Mouse (Mus musculus) layer of hippocampus, postnatal 25 days (tissue): ENCODE results near the gene Pde4d. TPM values are rescaled to one million over a fixed set of nuclear protein-coding genes. Genes with fewer than 3 reads are reported as not detected.

Source experiments
- DNase-seq, 2 experiments: peaks; one replicate each; pipeline ENCODE4 v3.0.0; 2022; ENCODE audit warnings: mixed read lengths in 2 of 2, low spot score in 1 of 2; ENCODE audit errors: extremely low spot score in 1 of 2
- total RNA-seq, 2 experiments: library from RNA; stranded (reverse); gene quantifications; 2 replicates each; pipeline ENCODE4 v1.2.3; 2021

Gene Pde4d
- total RNA-seq, 2 experiments from 2014 or later = 65.3 to 69.6 TPM

DNA sequence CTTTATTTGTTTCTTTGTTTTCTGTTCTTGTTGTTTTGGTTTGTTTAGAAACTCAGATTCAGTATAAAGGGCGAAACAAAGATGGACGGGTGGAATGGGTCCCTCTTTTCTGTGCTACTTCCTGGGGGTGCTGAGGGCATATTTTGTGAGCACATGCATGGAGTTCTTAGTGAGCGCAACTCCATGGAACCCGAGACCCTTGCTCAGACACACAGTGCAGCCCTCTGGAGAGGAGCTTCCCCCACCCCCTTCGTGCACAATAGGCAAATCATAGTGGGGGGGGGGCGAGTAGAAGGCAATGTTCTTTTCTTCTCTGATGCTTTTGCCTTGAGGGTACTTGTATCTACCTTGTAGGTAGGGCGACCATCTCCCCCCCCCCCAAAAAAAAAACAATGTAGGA lies 1325.0 kb downstream of the Pde4d start:
- DNase-seq = no peak

DNA sequence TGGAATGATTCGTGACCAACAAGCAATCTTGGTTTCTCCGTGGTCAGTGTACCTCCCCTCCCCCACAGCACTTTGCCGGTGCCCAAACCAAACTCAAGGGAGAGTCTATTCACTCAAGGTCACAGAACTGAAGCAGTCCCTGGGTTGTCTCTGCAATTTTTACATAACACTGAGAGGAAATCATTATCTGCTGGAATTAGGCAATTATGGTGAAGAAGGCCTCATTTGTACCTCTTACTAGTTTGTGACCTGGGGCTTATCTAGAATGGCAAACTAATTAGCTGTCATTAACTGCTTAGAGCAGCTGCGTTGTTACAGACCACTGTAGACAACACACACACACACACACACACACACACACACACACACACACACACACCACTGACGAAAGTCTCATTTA lies 1325.4 kb downstream of the Pde4d start:
- DNase-seq = no peak

DNA sequence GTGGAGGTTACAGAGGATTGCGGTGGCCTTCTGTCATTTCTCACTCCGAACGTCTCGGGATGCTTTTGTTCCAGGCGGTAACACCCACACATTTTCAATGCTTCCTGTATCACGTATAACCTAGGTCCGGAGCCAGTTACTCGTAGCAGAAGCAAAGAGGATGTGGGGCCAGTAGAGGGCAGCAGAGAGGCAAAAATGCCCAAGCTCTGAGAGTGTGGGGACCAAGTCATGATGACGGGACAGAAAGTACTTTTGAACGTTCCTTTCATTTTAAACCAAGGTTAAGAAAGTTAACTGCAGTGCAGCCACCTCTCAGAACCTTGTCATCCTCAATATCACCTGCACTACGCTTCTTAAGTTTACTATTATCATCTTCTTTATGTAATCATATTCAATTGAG lies 1326.4 kb downstream of the Pde4d start:
- DNase-seq = peak; percentile 85 to 98

DNA sequence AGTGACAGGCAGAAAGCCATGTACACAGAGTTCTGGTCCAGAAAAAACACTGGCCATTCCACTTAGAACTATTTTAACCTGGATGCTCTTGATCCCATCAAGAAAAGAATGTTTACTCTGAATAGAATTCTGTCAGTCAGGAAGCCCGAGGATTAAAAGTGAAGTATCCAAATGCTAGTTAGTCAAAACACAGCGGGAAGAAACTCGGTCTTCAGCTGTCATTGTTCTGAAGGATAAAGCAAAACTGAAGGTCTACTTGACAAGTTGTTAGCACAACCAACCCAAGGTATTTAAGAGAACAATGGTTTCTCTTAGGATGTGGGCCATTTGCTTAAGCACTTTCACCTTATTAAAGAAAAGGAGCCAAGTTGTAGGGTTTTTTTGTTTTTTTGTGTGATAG lies 1327.2 kb downstream of the Pde4d start:
- DNase-seq = no peak

DNA sequence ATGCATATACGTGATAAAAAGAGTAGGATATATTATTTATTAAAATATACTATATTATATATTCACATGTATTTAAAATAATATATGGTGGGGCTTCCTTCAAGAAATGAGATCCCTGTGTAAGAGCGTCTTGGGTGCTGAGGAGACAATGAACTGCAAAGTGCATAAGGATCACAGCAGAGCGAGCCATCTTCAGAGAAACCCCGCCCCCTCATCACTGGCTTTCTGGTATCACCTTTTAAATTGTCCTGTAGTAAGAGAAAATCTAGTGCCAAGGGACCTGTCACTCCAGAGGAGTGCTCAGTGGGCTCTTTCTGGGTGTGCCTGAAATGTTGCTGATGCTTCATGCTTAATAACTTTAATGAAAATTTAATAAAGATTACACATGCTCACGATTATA lies 1327.7 kb downstream of the Pde4d start:
- no peak for DNase-seq

DNA sequence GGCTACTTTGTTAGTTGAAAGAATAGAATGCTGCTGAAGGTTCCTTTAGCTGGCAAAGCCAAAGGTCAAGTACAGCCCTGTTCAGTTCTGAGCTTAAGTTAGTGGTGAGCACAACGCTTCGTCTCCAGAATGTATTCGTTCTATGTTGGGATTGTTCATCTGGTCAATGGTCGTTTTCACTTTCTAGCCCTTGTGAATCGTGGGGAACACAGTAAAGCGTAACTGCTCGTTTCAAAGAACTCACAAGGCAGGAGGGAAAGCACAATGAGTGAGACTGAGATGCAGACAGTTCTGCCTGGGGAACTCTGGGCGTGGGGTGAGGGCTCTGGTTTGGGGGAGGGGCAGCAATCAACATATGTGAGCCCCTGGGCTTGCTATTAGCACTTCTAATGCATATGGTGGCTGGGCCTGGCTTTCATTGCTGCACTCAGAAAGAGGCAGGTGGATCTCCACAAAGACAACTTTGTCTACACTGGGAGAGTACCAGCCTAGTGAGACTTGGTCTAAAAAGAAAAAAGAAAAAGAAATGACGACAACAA lies 1328.6 kb downstream of the Pde4d start:
- no peak for DNase-seq

DNA sequence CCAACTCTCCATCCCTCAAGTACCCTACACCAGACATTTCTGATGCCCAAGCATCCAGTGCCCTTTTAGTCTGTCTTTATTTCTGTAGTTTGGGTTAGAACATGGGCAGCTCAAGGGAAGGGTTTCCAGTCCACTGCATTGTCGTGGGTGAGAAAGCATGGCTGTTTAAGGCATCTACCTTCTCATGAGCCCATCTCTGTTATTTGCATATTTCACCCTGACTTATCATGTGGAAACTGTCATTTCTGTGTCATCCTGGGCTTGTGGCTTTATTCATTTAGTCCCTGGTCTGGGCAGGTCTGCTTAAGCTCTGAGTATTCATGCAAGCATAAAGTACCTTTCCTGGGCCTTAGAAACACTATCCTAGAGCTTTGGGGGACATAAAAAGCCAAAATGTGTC lies 1331.7 kb downstream of the Pde4d start:
- no peak for DNase-seq

DNA sequence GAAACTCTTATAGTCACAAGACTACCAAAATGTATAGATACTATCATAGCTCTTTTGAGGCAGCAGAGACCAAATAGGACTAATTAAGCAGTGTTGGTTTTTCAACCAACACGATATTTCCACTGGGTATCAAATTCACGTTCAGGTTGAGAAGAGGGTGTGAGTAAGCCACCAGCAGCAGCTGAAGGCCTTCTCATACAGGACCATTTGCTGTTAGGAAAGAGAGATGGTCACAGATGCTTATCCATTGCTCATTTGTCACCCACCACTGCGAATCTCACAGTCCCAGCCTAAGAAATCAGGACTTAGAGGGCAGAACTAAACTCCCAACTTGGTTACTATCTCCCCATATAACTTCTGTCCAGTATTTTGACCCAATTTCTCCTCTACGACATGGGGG lies 1338.9 kb downstream of the Pde4d start:
- DNase-seq = no peak

DNA sequence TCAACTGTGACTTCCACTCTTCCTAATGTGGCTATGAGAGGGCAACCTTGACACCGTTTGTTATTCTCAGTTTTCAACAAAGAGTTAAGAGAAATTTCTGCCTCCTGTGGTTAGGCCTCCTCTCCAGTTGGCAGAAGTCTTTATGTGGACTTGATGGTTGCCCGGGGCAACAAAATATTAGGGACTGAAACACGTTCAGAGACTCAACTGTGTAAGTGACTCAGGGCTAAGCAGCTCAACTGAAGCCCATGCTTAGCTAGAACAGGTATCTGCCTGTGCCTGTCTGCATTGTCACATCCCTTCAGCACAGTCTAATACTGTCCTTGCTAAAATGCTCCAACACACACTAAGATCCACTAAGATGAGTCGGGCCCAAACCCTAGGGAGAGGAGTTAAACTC lies 1339.4 kb downstream of the Pde4d start:
- no peak for DNase-seq

DNA sequence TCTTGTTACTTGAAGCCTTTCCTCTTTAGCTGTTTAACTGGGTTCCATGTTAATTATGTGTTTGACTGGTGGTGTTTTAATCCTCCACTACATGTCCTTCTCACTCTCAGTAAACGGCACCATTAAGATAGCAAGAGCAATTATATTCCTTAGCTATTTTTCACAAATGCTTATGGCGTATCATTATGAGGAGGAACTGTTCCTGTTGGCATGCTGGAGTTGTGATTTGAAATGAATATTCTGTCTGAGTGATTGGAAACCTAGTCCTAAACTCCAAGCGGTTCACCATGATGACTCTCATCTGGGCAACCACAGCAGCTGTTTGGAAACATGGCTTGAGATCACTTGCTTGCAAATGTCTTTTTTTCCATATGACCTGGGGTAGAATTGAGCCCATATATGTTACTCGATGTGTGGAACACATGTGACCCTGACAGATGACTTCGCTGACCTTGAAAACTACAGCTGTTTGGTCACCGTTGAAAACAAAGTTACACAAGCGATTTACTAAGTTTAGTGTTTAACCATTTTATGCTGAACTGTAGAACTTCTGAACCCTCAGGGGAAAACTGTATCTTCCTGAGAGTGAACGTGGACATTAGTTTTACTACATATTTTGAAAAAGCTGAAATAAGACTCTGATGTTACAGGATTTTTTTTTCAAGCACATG lies 1340.4 kb downstream of the Pde4d start:
- DNase-seq = no peak

DNA sequence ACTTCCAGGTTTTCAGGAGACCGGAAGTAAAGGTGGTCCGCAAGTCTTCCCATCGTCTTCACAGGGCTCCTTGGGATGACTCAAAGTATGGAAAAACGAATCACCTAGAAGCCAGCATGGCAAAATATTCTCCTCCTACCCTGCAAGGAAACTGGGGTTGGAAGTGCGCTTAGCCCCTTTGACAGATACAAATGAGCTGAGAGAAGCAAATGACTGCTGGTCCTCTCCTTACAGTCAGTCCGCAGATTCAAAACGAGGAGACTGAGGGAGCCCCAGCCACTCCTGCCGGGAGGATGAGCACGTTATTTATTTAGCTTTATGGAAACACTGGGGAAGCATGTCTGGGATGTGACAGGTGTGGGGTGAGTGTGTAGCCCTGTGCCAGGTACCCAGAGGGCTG lies 1344.2 kb downstream of the Pde4d start:
- no peak for DNase-seq

DNA sequence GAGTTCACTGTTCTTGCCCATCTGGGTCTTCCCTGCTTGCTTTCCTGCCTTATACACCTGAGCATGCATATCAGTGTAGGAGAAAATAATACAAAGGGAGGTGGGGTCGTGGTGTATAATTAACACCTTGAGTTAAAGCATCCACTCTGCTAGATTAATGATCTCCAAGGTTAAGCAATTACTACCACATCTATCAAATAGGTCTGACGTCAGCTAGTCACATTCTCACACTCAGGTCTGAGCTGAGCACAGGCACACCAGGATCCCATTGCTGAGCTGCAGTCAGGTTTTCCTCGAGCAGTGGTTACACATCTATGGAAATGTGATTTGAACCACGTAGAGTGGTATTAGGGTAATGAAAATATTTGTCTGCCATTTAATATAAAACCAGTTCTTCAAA lies 1348.9 kb downstream of the Pde4d start:
- DNase-seq = no peak

DNA sequence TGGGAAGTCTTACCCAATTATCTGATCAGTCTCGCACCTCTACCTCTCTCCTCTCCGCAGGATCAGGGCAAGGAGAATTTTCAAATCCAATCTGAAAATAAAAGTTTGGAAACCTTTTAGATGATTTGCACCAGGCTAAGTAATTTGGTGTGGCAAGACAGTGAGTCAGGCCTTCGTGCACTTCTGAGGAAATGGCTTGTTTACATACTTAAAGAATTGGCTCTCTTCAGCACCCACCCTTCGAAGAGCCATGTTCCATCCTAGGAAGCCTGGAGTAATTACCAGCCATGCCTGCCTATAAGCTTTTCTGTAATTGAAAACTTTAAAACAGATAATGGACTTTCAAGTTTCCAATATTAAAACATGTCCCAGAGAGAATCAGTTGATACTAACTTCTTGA lies 1352.5 kb downstream of the Pde4d start:
- no peak for DNase-seq

DNA sequence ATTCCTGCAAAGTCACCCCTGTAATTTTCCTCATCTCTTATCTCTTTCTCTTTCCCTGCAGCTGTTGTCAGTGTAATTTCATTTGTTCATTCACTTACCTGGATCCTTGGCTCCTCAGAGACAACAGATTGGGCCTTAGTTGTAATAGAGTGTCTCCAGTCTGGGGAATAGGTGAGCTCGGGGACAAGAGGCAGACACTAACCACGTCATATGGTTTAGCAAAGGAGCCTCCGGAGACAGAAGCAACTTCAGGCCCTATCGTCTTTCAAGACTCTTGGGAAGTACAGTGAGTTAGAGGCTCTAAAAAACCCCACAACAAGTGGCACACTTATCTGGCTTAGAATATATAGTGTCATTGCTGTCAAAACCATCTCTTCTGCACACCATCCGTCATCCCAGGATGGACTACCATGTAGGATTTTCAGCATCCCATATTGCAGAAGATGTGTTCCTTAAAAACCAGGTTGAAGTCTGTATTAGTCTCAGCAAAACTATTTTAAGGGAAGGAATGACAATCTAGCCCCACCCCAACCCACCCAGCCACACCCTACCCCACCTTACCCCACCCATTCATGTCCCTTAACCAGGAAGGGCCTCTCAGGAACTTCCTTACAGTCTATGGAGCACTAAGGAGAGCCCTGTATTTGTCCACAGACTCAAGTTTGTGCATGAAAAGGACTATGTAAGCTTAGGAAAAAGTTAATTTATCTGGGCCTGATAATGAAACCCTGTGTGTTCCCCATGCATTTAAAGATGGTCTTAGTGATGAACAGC lies 1356.6 kb downstream of the Pde4d start:
- DNase-seq = no peak

DNA sequence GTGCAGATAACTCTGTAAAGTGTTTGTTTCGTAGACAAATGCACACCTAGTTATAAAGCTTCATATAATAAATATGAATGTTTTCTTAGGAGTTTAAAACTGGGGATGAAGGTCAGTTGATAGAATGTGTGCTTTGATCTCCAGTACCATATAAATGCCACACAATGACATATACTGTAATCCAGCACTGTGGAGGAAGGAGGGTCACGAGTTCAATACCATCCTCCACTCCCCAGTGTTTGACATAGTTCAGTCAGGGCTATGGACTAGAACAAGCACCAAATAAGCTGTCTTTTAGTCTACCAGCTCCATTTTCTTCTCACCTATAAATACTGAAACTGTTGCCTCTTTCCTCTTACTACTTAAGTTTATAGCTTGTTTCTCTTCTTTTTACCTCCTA lies 1357.3 kb downstream of the Pde4d start:
- no peak for DNase-seq

DNA sequence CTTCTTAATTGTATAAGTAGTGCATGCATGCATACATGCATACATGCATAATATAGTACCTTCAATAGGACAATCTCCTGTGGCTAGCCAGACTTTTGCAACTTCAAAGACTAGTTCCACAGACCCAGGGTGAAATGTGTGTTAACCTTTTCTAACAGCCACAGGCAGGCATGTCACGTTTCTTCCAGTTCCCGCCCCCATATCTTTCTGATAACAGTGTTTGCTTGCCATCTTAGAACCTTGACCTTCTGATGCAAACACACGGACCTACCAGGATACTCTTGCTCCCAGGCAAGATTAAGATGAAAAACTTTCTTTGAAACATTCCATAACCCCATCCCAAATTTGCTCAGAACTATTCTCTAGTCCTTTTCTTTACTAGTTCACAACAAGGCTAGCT lies 1357.7 kb downstream of the Pde4d start:
- no peak for DNase-seq

DNA sequence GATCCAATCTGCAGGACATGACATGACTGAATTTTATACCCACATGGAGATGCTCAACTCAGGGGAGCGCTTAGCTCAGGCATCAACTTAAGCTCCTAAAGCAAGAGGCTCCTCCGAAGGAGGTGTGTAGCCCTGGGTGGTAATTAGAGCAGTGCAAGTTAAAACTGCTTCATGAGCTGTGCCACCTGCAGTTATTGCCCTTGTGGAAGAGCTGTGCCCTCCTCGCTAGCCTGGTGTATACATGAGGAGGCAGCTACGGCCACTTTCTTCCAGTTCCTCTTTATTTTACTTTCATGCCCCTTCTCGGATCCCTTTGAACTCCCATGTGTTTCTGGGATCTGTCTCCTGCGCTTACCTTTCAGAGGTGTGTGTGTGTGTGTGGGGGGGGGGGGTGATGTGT lies 1358.3 kb downstream of the Pde4d start:
- no peak for DNase-seq

DNA sequence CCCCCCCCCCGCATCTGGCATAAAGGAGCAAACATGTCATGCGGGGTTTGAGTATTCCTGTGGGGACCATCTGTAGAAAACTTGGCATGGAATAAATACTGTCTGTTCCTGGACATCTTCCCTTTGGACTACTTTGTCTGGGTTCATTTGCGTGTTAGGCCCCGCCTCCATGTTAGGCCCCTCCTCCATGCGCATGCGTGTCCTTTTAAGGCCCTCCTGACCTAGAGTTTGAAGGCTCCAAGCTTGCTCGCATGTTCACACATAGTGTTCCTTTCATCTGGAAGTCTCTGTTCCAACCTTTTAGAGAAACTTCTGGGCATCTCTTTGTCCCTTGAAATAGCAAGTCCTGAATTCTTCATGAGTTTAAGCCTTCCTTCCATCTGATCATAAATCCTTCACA lies 1359.2 kb downstream of the Pde4d start:
- no peak for DNase-seq

DNA sequence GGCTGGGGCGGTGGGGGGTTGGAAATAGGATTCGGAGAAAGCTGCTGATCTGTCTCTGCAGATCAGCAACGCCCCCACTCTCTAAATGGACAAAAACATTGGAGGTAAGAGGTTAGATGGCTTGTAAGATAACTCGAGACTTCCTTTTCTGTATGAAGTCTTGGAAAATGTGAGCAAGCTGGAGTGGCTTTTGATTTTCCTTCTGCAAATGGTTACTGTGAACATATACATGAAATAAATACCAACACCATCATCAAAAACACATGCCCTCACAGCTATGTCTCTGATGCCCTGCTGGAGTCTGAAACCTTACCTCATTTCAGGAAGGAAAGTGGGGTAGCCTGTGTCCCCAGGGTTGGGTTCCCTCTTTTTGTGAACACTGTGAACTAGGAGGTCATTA lies 1359.9 kb downstream of the Pde4d start:
- no peak for DNase-seq

DNA sequence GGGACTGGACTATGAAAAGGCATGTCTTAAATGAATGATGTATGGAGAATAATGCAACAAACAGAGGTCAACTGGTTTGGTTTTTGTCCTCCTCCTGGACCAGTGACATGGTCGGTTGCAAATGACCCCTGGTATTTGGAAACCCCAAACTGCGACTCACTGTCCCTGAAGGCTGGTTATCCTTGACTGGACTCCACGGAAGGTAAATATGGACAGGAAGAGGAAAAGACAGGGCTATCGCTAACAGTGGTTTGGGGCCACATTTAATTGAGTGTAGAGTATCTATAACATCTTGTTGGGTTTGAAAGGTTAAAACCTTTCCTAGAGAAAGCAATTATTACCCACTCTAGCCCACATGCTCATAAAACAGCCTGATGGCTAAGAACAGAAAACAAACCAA lies 1364.2 kb downstream of the Pde4d start:
- DNase-seq = no peak

DNA sequence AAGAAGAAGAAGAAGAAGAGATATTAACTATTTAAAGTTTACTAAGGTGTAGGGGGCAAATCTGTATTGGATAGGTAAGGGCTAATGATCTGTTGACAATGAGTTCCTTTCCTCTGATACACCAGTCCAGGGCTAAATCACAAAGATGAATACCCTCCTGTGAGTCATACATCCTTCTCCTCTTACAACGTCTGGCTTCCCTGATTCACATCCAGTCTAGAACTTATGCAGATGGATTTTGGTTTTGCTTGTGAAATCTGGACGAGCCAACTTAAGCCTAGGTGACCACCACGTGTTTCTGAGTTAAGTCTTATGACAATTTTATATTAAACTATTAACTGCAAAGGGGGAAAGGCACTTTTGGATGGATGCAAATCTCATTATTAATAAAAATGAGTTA lies 1369.3 kb downstream of the Pde4d start:
- DNase-seq = no peak

DNA sequence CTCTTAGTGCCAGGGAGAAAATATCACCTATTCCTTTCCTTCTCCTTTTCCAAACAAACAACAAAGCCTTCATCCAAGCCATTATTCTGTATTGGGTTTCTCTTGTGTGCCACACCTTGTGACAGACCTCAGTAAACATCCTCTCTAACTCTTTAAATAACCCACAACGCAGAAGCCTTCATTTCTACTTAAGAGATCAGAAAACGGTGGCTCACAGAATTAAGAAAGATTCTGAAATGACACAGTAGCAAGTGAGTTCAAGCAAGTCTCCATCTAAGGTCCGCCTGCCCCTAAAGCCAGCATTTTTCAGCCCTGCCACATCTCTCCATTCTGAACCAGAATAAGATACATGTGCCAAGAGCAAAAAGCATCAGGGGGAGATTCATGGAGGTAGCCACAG lies 1370.4 kb downstream of the Pde4d start:
- DNase-seq = no peak
